Mouse (Mus musculus) gastrocnemius, postnatal 4 days (tissue): ENCODE results near the gene Wls. TPM values are rescaled to one million over a fixed set of nuclear protein-coding genes. Genes with fewer than 3 reads are reported as not detected.

ENCODE experiments used
- DNase-seq, 2 experiments: peaks; one replicate each; pipeline ENCODE4 v3.0.0; 2021 to 2022; ENCODE audit warnings: low spot score in 2 of 2, mixed read lengths in 2 of 2
- long read RNA-seq, 2 experiments: library from polyadenylated mRNA; stranded (forward); transcript quantifications; one replicate each; pipeline ENCODE4 v2.0.0; 2021
- total RNA-seq, 2 experiments: library from RNA; stranded (reverse); gene quantifications; 2 replicates each; pipeline ENCODE4 v1.2.3; 2021

The Wls gene
- total RNA-seq, result 10 to 100 TPM; 68.4 to 74.0 TPM
- long read RNA-seq, experiment 1, transcript Wls-205 (13 exons, 2,050 nt), result minor isoform, 12 of 75 reads
- long read RNA-seq, experiment 1, transcript Wls-201 (12 exons, 3,559 nt), result major isoform, 44 of 75 reads
- long read RNA-seq, experiment 1, partial matches to known transcripts, result 8 of 75 reads
- long read RNA-seq, experiment 1, other reads (novel, unspliced or antisense), result 7 of 75 reads
- long read RNA-seq, experiment 2, transcript Wls-201 (12 exons, 3,559 nt), result major isoform, 67 of 101 reads
- long read RNA-seq, experiment 2, transcript Wls-205 (13 exons, 2,050 nt), result minor isoform, 16 of 101 reads
- long read RNA-seq, experiment 2, partial matches to known transcripts, result 2 of 101 reads
- long read RNA-seq, experiment 2, other reads (novel, unspliced or antisense), result 11 of 101 reads

DNA sequence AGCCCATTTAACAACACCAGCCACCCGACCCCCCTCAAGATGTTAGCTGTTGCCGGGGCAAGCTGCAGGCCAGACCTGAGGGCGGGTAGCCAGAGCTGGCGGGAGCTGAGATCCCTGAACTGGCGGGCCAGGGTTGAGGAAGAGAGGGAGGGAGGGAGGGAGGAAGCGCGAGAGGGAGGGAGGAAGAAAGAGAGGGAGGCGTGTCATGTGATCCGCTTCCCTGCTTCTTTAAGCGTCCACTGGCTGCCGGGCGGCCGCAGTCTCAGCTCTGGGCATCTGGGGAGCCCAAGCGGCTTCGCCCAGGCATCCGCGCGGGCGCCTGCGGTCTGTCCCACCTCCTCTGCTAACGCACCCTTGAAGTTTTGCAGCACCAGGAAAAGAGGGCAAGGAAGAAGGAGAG lies at the start of gene Wls:
Gene Wls, plus strand, starts transcription at position 192 of the 400 bp plus-strand sequence.
- DNase-seq, result peak; percentile 57 to 67

DNA sequence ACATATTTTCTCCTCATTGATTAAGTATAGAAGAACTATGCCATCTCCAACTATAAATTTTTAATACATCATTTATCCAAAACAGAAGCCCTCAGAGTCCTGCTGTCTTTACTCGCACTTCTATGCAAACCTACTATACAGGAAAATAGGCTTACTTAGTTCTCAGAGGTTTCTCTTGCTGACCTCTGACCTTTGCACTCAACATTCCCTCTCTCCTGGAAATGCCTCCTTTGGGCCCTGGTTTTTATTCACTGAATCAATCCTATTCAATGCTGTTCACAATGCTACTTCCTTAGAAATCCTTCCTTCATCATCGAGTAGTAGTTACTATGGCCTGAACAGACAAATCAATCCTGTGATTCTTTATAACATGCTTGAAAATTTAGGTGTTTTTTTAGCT lies 49.7 kb upstream of the Wls start:
- DNase-seq, result no peak

DNA sequence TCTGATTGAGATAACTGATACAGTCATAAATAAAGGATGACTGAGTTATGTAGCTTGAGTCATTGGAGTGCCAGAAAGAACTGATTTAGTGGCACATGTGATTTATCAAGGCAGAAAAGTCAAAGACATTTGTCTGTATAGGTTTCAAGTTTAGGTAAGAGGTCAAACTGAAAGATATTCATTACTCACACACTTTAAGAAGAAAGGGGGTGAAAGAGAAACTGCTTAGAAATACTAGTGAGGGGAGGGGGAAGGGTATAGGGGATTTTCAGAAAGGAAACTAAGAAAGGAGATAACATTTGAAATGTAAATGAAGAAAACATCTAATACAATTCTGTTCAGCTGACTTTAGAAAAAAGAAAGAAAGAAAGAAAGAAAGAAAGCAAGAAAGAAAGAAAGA lies 7.9 kb upstream of the Wls start:
- DNase-seq, result no peak

GRCm38 (mm10) chr3:159840002-159840816 lies 737 bp downstream of the Wls start:
- peak; percentile 24 to 62 for DNase-seq

GRCm38 (mm10) chr3:159840817-159841390 lies 1.4 kb downstream of the Wls start:
- DNase-seq, result peak in 1 of 2 experiments; percentile 19

DNA sequence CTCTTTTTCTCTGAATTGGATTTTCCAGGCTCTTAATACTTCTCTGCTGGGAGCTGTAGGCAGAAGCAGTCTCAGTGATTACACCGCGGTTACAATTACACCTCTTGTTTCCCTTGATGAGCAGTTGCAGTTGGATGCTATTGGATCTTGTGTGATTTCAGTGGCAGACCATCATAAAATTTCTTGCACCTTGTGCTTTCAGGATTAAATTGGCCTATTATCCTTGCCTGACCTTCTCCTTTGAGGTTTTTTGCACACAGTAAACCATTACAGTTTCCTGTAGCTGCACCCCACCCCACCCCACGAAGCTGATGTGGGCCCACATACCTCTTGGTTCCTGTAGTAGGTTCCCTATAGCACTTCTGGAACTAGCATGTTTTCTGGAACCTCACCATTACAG lies 2.0 kb downstream of the Wls start:
- DNase-seq, result peak in 1 of 2 experiments; percentile 6

GRCm38 (mm10) chr3:159843135-159843534 lies 3.7 kb downstream of the Wls start:
- no peak for DNase-seq

DNA sequence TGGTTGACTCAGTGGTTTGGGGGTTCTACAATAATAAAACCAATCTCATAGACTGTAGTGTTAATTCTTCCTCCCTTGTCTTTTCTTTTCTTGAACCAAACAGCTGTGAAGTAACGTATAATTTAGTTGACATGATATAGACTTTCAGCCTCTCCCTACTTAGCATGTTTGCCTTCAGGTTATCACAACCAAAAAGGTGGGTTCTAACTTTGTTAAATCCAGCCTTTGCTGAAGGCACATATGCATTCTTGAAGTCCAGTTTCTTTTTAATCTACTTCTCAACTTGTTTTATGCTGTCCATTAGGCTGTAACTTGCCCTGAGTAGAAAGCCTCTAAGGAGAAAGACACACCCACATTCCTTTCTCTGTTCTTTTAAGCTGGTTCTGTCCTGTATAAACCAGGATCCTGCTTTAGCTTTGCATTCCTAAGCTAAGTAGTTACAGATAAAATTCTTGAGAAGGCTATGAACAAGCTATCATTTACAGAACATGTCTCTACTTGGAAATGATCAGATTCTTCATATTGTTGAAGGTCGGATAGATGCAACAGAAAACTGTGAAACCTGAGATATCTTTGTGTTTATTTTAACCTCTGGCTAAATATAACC lies 8.0 kb downstream of the Wls start:
- DNase-seq, result no peak

DNA sequence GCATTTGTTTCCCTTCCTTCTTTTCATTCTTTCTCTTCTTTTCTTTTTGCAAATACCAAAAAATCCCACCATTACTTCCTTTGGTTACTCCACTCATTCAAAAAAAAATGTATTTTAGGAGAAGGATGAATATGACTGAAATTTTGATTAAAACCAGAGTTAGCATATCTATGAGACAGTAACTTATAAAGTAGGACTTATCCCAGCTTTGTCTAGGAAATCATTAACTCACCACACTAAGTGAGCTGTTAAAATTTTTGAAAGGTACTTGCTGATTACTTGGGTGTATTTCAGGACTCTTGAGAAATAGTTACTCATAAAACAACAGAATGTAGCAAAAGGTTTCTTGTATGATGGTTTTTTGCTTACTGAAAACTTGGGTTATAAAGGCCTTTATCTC lies 8.7 kb downstream of the Wls start:
- no peak for DNase-seq

DNA sequence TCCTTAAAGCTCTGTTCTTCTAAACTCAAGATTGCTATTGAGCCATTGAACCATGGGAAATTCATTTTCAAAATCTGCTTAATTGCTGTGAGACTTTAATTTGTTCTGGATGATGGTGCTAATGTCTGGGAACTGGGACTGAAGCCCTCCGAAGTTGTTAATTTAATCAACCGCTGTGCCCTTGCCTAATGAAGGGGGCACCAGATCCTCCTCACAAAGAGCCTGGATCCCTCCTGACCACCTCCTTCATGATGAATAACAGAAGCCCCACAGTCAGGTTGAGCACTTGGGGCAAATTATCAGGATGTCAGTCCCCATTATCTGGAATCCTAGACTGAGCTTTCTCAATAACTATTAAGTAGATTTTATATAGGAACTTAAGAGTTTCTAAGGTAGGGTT lies 12.0 kb downstream of the Wls start:
- no peak for DNase-seq

GRCm38 (mm10) chr3:159851980-159852379 lies 12.5 kb downstream of the Wls start:
- no peak for DNase-seq

DNA sequence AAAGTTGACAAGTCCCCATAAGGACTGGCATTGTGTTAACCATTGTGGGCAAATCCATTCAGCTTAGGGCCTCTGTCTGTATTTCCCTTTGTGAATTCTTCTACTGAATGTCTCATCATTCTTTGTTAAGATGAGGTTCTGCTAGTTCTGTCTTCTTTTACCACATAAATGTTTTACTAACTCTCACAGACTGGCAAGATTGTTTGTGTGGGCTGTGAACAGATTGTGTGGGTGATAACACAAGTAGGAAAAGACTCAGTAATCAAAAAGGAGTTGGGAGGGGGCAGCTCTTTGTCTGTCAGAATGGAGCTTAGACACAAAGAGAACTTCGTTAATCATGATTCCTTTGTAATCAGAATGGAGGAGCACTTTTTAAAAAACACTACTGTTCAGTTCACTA lies 17.6 kb downstream of the Wls start:
- DNase-seq, result no peak

DNA sequence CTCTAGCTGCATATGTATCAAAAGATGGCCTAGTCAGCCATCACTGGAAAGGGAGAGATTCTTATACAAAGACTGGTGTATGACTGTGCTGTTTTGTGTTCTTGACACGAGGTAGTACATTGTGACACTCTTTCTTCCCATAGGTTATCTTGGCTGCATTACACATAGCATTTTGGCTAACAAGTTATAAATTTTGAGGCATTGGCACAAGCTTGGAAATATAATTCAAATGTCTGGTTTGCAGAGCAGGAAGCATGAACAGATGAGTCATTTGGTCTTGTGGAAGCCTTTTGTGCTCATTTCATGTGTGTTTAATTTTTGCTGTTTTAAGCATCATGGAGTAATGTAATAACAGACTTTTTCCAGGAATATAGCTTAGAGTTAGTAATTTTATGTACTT lies 26.2 kb downstream of the Wls start:
- no peak for DNase-seq

DNA sequence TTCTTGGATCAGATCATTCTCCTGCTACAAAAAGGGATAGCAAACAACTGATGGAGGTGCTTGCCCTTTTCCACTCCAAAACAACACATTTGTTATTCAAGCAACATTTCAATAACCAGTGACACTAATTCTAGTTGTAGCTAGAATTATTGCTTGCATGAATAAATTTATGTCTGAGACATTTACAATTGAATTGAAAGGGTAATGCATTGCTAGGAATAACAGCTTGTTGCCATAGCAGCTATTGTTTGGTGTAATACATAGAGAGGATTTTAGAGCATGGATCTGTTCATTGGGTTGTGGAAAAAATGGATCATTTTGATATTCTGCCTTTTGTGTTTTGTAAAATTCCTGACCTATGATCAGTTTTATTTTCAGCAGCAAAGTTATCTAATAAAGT lies 39.5 kb downstream of the Wls start:
- DNase-seq, result no peak

GRCm38 (mm10) chr3:159883325-159883724 lies 43.9 kb downstream of the Wls start:
- DNase-seq, result no peak

- no peak for DNase-seq
Observed at GRCm38 (mm10) chr3:159884802-159885201, 45.3 kb downstream of the Wls start.

DNA sequence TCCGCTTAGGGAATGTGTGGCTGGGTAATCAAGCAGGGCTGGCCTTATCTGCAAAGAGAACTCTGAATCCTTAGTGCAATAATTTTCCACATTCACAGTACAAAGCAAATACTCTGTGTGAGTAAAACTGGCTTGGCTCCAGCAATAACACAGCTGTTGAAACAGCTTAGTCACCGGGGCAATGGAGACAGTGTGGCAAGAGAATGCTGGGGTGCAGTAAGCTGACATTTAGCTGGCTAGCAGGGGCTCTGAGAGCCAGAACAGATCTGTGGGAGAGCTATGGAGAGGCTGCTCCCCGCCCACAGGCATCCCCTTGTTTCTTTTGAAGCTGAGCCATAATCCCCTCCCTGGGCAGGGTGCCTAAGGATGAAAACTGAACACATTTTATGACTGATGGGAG lies 45.8 kb downstream of the Wls start:
- DNase-seq, result peak; percentile 17 to 63

DNA sequence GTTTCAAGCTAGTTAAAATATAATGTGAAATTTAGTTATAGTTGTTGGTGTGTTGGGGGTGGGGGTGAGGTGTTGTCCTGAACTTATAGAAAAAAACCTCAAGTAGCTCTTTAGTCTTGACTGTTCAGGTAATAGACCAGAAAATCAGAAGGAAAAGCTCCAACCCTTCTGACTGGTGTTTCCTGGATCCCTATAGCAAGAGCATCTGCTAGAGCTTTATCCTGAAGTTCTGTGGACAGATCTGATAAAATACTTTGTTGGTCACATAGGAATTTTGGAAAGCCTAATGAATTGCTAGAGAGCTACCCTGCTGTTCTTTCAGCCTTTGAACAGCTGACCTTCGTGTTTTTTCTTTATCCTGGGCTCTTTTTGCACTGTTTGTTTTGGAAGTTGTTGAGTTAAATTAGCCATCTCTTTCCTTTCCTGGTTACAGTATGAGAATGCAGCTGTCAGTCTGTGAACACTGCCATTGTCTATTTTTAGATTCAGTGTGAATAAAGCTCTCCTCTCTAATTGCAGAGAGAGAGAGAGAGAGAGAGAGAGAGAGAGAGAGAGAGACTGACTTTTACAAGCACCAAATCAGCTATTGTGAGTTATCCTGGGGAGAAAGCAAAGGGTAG lies 46.4 kb downstream of the Wls start:
- DNase-seq, result no peak

- DNase-seq, result no peak
Observed at GRCm38 (mm10) chr3:159890176-159891056, 50.9 kb downstream of the Wls start.
